Mouse (Mus musculus): ENCODE data around the gene Myh14.

- TF ChIP-seq GATA1 (IDR thresholded peaks at IDR 0.05; ENCODE audit: low read length) (no peak), TAL1 (IDR thresholded peaks at IDR 0.05; ENCODE audit: low read length) (no peak)
These were observed 101.8 kb downstream of the Myh14 start for GRCm38 (mm10) chr7:44568803-44569202.
